ENCODE assay signal across 11 mouse cellular contexts in the genomic region with DNA sequence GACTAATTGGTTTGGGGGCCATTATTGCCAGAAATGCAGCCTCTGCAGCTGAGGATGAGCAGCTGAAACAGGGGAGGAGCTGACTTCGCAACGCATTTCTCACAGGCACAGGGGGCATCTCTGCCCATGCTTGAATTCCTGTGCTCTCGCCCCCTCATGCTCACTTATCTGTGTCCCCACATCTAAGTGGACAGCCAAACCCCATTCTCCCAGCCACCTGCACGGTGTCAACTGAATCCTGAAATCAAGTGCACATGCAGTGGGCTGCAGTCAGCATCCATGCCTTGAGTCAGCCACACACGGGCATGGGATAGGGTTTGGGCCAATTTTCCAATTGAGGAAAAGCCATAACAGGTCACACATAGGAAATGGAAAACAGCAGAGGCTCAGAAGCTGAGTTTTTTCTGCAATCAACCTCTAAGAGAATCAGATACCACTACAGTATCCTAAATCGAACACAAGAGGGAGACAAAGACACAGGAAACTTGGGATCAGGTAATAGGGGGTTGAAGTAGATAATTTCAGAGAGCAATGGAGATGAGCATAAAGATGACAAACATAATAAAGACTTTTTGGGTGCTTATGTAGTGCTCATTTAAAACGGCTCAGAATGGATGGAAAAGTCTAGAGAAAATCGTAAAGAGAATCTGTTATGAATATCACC. TPM values are rescaled to one million over a fixed set of nuclear protein-coding genes. Genes with fewer than 3 reads are reported as not detected.
DNase-seq lines count a peak whose midpoint lies in the region; ATAC-seq lines count a peak whose summit lies in the region.
"Had no signal": no experiment of that assay in that cellular context is flagged by ENCODE, and none has a peak within 500 bp of the region (broad histone marks: within the 10 kb centered on the region; RNA-seq: fewer than 3 reads in every experiment).

No protein-coding gene starts in this region.

- H3K9me3 ChIP-seq in megakaryocyte, embryonic 14.5 days, result peaks cover 20% of the 10 kb centered on the region
- peaks cover 7% of the 10 kb centered on the region; the same call in 1 of the 2 replicates for H3K9me3 ChIP-seq in hindbrain, embryonic 12.5 days (replicated peaks)
- H3K9me3 ChIP-seq: embryonic facial prominence, embryonic 15.5 days; G1E had no signal

- no peaks in the 10 kb centered on the region for H3K4me1 ChIP-seq in megakaryocyte, embryonic 14.5 days
- H3K4me1 ChIP-seq in hindbrain, embryonic 12.5 days, result no peaks in the 10 kb centered on the region
- H3K4me1 ChIP-seq: embryonic facial prominence, embryonic 15.5 days had no signal

- no peak overlapping the region for H3K9ac ChIP-seq in hindbrain, embryonic 12.5 days
- H3K9ac ChIP-seq: embryonic facial prominence, embryonic 15.5 days had no signal

- 60% methylated on average over 8 of the region's 8 CpGs for WGBS in hindbrain, embryonic 12.5 days

- DNase-seq in heart, adult 11 months, result peak; percentile 61
- no peak for DNase-seq in heart, adult 8-10 months (ENCODE audit: low spot score)
- DNase-seq in retina, postnatal 7 days (ENCODE audit: low read depth, low spot score), result peak; percentile 5
- DNase-seq in thymus, postnatal 25 days, result no peak
- DNase-seq in urinary bladder, postnatal 36 days (ENCODE audit: low spot score in 2 of 2), result no peak
- DNase-seq: thymus, postnatal 36 days had no signal

- no peak overlapping the region for H3K4me2 ChIP-seq in hindbrain, embryonic 12.5 days (replicated peaks)
- H3K4me2 ChIP-seq: embryonic facial prominence, embryonic 15.5 days had no signal

- H3K4me3 ChIP-seq in megakaryocyte, embryonic 14.5 days (replicated peaks), result peak overlapping the region; percentile 5
- H3K4me3 ChIP-seq in hindbrain, embryonic 12.5 days, result no peak overlapping the region
- H3K4me3 ChIP-seq: embryonic facial prominence, embryonic 15.5 days had no signal

- H3K27me3 ChIP-seq in megakaryocyte, embryonic 14.5 days (replicated peaks), result no peaks in the 10 kb centered on the region
- no peaks in the 10 kb centered on the region for H3K27me3 ChIP-seq in hindbrain, embryonic 12.5 days
- H3K27me3 ChIP-seq: embryonic facial prominence, embryonic 15.5 days had no signal

- H3K36me3 ChIP-seq in megakaryocyte, embryonic 14.5 days (replicated peaks; ENCODE audit: low read length), result no peaks in the 10 kb centered on the region
- H3K36me3 ChIP-seq in hindbrain, embryonic 12.5 days, result no peaks in the 10 kb centered on the region
- H3K36me3 ChIP-seq: embryonic facial prominence, embryonic 15.5 days; G1E had no signal

- no peak for ATAC-seq in megakaryocyte, adult 5-6 weeks (ENCODE audit: poor library complexity, severe bottlenecking)
- peak; percentile 38; the same call in 1 of the 2 replicates for ATAC-seq in hindbrain, embryonic 12.5 days (ENCODE audit: low FRiP score)

- no peak overlapping the region for H3K27ac ChIP-seq in hindbrain, embryonic 12.5 days
- H3K27ac ChIP-seq: embryonic facial prominence, embryonic 15.5 days had no signal

RNA-seq across cellular contexts. Expression of a gene that starts 21.6 kb away (rescaled TPM):
- total RNA-seq in heart, adult 8-10 months (2022), result not detected
- polyA plus RNA-seq in megakaryocyte, embryonic 14.5 days (2012; ENCODE audit: insufficient read depth, low replicate concordance), result not detected in 2 replicates
- total RNA-seq in megakaryocyte, adult 5-6 weeks (2015), result not detected in 2 replicates
- not detected in 2 replicates for total RNA-seq in megakaryocyte, adult 5-6 weeks (2017)
- not detected in 2 replicates for polyA plus RNA-seq in hindbrain, embryonic 12.5 days (2016; fragmentation: Nextera tagmentation; extraction: Ambion mirVana)
- polyA plus RNA-seq: G1E had no signal

Comparison
In these comparisons a context has a peak if more than half of its experiments do, and no peak if none do; other contexts are left out.
1. DNase-seq: peak in heart, adult 11 months (single experiment) and retina, postnatal 7 days (single experiment); none in heart, adult 8-10 months (single experiment), thymus, postnatal 25 days (single experiment) and urinary bladder, postnatal 36 days (0 of 2).